Comparison of ENCODE assay signal across 14 mouse cellular contexts in genomic region chr19:26564850-26565249, GRCm38 (mm10).
"Had no signal": no experiment of that assay in that cellular context is flagged by ENCODE, and none has a peak within 500 bp of the region (broad histone marks: within the 10 kb centered on the region; RNA-seq: fewer than 3 reads in every experiment).

No protein-coding gene starts in this region.

- H3K4me1 ChIP-seq: liver, embryonic 13.5 days; lung, embryonic 15.5 days had no signal

- H3K27me3 ChIP-seq: limb, embryonic 12.5 days; liver, embryonic 13.5 days; lung, embryonic 15.5 days; neural tube, embryonic 12.5 days had no signal

- DNase-seq: kidney, postnatal 25 days; liver; liver, embryonic 13.5 days; liver, postnatal 0 days; midbrain, embryonic 14.5 days; right cerebral cortex, adult 18-20 months; right cerebral cortex, postnatal 25 days; thymus, postnatal 36 days had no signal

- H3K36me3 ChIP-seq: limb, embryonic 12.5 days; liver, embryonic 13.5 days; lung, embryonic 15.5 days; midbrain, embryonic 10.5 days; neural tube, embryonic 12.5 days had no signal

- H3K9ac ChIP-seq: limb, embryonic 12.5 days; liver, embryonic 13.5 days; liver, postnatal 0 days; lung, embryonic 15.5 days; neural tube, embryonic 12.5 days had no signal

- H3K9me3 ChIP-seq: limb, embryonic 12.5 days; liver, embryonic 13.5 days; lung, embryonic 15.5 days; midbrain, embryonic 10.5 days; neural tube, embryonic 12.5 days had no signal

- H3K27ac ChIP-seq: limb, embryonic 12.5 days; liver, embryonic 13.5 days; lung, embryonic 15.5 days; midbrain, embryonic 10.5 days; neural tube, embryonic 12.5 days had no signal

- H3K4me3 ChIP-seq: limb, embryonic 12.5 days; liver, embryonic 13.5 days; lung, embryonic 15.5 days; midbrain, embryonic 10.5 days; myocyte; neural tube, embryonic 12.5 days had no signal

- H3K4me2 ChIP-seq: limb, embryonic 12.5 days; liver, embryonic 13.5 days; lung, embryonic 15.5 days; neural tube, embryonic 12.5 days had no signal

- ATAC-seq: intestine, postnatal 0 days; liver, postnatal 0 days had no signal
